Mouse (Mus musculus): ENCODE results near the gene Gm4181.
"Not testable (repeated sequence)": the region's sequence is repeated elsewhere in the genome, so short reads cannot be mapped to it uniquely, and the experiment has no call there.

Gm4181 gene

GRCm38 (mm10) chr14:51635566-51635965 lies at the start of gene Gm4181:
Gene Gm4181, minus strand, starts transcription at chr14:51635666.
- DNase-seq (ENCODE audit: low read depth, low spot score), result not testable (repeated sequence)

GRCm38 (mm10) chr14:51677269-51677668 lies 41.8 kb upstream of the Gm4181 start:
- no peak for DNase-seq (ENCODE audit: low read depth, low spot score)

DNA sequence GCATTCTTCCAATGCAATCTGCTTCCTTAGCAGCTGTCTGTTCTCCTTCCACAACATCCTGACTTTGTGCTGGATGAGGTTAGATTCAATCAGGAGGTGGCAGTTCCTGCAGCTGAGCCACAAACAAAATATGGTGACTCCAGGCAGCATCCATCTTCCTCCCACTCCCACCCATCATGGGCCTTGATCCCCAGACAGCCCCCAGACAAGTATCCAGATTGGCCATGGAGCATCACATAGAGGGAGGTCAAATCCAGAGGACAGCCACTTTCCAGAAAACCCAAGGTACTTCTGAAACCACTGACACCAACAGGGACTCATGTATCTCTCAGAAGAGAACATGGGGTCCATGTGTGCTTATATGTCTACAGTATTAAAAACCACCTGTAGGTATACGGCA lies 3.0 kb downstream of the Gm4181 start:
- not testable (repeated sequence) for DNase-seq (ENCODE audit: low read depth, low spot score)

DNA sequence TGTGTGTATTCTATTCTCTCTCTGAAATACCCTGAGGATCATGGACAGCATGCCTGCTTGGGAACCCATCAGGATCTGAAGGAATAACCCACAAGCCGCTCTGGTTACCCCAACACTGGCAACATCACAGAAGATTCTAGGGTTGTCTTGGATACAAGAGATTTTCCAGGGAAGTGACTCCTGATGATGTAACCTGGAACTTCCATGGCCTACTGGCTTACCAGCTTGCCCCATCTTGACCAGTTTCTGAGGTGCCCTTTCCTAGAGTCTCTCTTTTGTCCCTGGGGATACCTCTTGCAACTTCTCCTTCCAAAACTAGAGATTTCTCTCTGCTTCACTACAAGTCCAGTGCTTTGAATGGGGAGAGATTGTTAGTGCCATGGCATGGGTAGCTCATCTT lies 24.3 kb downstream of the Gm4181 start, which contains the start of gene Gm17078:
Gm17078 (minus strand) TSS at position 101 of the 400 bp plus-strand sequence.
- DNase-seq (ENCODE audit: low read depth, low spot score), result no peak

DNA sequence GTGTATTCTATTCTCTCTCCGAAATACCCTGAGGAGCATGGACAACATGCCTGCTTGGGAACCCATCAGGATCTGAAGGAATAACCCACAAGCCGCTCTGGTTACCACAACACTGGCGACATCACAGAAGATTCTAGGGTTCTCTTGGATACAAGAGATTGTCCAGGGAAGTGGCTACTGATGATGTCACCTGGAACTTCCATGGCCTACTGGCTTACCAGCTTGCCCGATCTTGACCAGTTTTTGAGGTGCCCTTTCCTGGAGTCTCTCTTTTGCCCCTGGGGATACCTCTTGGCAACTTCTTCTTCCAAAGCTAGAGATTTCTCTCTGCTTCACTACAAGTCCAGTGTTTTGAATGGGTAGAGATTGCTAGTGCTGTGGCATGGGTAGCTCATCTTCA lies 43.4 kb downstream of the Gm4181 start, which contains the start of gene Gm17174:
Gm17174 (minus strand) TSS at position 101 of the 400 bp plus-strand sequence.
- not testable (repeated sequence) for DNase-seq (ENCODE audit: low read depth, low spot score)
